Mouse (Mus musculus) megakaryocyte, embryonic 14.5 days (primary cell): Measurements from ENCODE around the gene Fra10ac1.

Experiments used
- FLI1 ChIP-seq: IDR thresholded peaks from 2 replicates; pipeline ENCODE4 v1.6.1; 2012; ENCODE audit warnings: low read length, inconsistent platforms, mixed read lengths
- GATA1 ChIP-seq: IDR thresholded peaks from 3 replicates; pipeline ENCODE4 v1.6.1; 2012; ENCODE audit warnings: mixed read lengths, low read length, inconsistent platforms, borderline replicate concordance

DNA sequence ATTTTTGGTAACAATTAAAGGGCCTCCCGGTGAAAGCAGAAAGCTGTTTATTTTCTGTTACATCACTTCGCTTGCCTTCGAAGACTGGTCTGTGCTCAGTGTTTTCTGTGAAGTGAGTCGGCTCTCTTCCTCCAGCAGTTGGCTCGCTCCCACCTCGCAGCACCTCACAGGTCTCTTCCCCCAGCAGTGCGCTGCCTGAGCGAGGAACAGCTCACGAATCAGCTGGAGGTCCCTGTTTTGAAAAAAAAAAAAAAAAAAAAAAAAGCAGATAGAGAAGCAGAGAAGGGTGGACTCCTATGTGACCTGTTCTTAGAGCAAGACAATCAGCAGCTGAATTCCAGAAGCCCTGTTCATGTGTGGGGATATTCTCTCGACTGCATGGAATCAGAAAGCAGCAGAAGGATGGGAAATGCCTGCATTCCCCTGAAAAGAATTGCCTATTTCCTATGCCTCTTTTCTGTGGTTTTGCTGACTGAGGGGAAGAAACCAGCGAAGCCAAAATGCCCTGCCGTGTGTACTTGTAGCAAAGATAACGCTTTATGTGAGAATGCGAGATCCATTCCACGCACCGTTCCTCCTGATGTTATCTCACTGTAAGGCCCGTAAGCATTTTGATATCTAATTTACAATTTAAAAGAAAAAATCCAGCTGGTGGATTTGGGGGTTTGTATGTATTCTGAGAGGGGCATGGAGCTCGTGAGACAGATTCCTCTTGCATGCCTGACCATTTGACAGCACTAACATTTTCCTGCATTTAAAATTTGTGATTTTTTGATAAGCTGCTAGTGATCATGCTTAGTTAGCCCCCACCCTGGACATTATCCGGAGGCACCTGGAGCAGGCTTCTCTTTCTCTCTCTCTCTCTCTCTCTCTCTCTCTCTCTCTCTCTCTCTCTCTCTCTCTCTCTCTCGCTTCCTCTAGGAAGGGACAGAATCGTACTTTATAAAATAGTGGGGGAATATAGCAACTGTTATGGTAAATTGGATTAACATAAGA is 40.8 kb upstream of the Fra10ac1 start, which contains the start of gene Lgi1:
- TF ChIP-seq GATA1 (no peak), FLI1 (no peak)
